Mouse (Mus musculus): ENCODE measurements around the gene Tbc1d30. TPM values are rescaled to one million over a fixed set of nuclear protein-coding genes. Genes with fewer than 3 reads are reported as not detected.
"Not testable (repeated sequence)": the region's sequence is repeated elsewhere in the genome, so short reads cannot be mapped to it uniquely, and the experiment has no call there.

The Tbc1d30 gene
- polyA plus RNA-seq, 1 experiment from 2014 or later, result 0.11 TPM

DNA sequence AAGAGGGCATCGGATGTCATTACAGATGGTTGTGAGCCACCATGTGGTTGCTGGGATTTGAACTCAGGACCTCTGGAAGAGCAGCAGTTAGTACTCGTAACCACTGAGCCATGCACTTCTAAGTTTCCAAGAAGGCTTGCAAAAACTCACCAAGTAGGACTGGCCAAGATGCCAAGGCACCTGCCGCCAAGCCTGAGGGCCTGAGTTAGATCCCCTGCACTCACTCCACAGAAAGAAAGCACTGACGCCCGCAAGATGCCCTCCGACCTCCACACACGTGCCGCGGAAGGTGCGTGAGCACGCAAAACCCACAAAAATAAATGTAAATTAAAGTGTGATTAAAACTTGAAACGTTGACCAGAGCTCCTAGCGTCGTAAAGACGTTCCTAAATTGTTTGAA lies 13.2 kb upstream of the Tbc1d30 start:
- peaks cover 43% of the 10 kb centered on the region for H3K4me1 ChIP-seq
- no peaks in the 10 kb centered on the region for H3K9me3 ChIP-seq (replicated peaks)
- H3K4me2 ChIP-seq, result peak overlapping the region; percentile 98
- peaks cover 6% of the 10 kb centered on the region; the same call in 1 of the 2 replicates for H3K36me3 ChIP-seq
- peak overlapping the region; percentile 85 for H3K9ac ChIP-seq
- ATAC-seq, result no peak
- H3K27me3 ChIP-seq (replicated peaks), result no peaks in the 10 kb centered on the region
- 25% methylated on average over 15 of the region's 15 CpGs for WGBS (ENCODE audit: insufficient replicate concordance)
- 0 out of 2 replicates have a peak overlapping the region, but pooled peaks have one; percentile 7 for H3K27ac ChIP-seq
- H3K4me3 ChIP-seq, result peak overlapping the region; percentile 89

DNA sequence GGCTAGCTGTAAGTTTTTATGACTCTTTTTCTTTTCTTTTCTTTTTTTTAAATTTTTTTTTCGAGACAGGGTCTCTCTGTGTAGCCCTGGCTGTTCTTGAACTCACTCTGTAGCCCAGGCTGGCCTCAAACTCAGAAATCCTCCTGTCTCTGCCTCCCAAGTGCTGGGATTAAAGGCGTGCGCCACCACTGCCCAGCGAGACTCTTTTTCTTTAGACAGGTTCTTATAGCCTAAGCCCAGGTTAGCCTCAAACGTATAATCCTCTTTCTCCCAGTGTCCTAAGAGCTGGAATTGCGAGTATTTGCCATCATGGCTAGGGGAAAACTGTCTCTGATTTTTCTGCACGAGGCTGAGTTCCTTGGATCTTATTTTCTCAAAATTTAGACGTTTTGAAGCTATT lies 12.1 kb upstream of the Tbc1d30 start:
- ATAC-seq, result no peak
- no peak overlapping the region for H3K9ac ChIP-seq
- no peak overlapping the region for H3K4me2 ChIP-seq
- 0 out of 2 replicates have a peak, but pooled peaks cover 6% of the 10 kb centered on the region for H3K27me3 ChIP-seq (replicated peaks)
- no peak overlapping the region for H3K27ac ChIP-seq
- 71% methylated on average over 8 of the region's 8 CpGs for WGBS (ENCODE audit: insufficient replicate concordance)
- H3K4me1 ChIP-seq, result peaks cover 33% of the 10 kb centered on the region
- H3K36me3 ChIP-seq, result peaks cover 6% of the 10 kb centered on the region; the same call in 1 of the 2 replicates
- H3K9me3 ChIP-seq (replicated peaks), result no peaks in the 10 kb centered on the region
- H3K4me3 ChIP-seq, result no peak overlapping the region

DNA sequence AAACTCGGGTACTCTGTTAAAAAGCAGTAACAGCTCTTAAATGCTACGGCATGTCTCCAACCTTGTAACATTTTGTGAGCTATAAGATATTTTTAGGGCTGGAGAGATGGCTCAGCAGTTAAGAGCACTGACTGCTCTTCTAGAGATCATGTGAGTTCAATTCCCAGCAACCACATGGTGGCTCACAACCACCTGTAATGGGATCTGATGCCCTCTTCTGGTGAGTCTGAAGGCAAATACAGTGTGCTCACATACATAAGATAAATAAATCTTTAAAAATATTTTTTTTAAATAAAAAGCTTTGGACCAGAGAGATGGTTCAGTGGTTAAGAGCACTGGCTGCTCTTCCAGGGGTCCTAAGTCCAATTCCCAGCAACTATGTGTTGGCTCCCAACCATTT lies 9.3 kb upstream of the Tbc1d30 start:
- Histone ChIP-seq H3K4me1 (peaks cover 10% of the 10 kb centered on the region), H3K27me3 (replicated peaks) (0 out of 2 replicates have a peak, but pooled peaks cover 6% of the 10 kb centered on the region), H3K27ac (no peak overlapping the region), H3K4me3 (no peak overlapping the region), H3K4me2 (no peak overlapping the region), H3K9ac (no peak overlapping the region), H3K9me3 (replicated peaks) (no peaks in the 10 kb centered on the region), H3K36me3 (no peaks in the 10 kb centered on the region)
- ATAC-seq, result no peak
- 65% methylated on average over 2 of the region's 2 CpGs for WGBS (ENCODE audit: insufficient replicate concordance)

DNA sequence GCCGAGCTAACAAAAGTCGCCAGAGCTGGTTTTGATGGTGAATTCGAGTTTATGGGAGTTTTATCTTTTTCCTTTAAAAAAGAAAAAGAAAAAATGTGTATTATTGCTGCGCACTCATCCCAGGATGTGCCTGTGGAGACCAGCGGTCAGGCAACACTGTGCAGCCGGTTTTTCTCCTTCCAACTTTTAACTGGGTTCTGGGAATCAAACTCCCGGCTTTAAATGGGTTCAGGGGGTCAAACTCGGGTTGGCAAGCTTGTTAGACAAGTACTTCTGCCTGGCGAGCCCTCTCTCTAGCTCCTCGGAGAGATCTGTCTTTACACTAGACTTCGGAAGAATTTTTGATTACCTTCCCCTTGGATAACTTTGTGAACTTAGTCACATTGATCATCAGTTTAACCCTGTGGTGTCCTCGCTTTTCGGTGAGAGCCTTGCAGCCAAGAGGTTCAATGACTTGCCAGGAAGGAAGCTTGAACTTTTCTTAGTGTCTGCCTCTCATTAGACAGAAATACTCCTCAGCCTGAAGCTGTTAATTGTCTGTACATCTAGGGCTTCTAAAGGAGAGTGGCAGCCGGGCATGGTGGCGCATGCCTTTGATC lies 713 bp upstream of the Tbc1d30 start:
- Histone ChIP-seq H3K27me3 (replicated peaks) (peaks cover 49% of the 10 kb centered on the region), H3K36me3 (no peaks in the 10 kb centered on the region), H3K4me3 (peak overlapping the region; percentile 59), H3K27ac (no peak overlapping the region), H3K9ac (no peak overlapping the region), H3K4me1 (peaks cover 14% of the 10 kb centered on the region), H3K9me3 (replicated peaks) (no peaks in the 10 kb centered on the region), H3K4me2 (peak overlapping the region; percentile 83)
- no peak for ATAC-seq
- 28% methylated on average over 15 of the region's 15 CpGs for WGBS (ENCODE audit: insufficient replicate concordance)

DNA sequence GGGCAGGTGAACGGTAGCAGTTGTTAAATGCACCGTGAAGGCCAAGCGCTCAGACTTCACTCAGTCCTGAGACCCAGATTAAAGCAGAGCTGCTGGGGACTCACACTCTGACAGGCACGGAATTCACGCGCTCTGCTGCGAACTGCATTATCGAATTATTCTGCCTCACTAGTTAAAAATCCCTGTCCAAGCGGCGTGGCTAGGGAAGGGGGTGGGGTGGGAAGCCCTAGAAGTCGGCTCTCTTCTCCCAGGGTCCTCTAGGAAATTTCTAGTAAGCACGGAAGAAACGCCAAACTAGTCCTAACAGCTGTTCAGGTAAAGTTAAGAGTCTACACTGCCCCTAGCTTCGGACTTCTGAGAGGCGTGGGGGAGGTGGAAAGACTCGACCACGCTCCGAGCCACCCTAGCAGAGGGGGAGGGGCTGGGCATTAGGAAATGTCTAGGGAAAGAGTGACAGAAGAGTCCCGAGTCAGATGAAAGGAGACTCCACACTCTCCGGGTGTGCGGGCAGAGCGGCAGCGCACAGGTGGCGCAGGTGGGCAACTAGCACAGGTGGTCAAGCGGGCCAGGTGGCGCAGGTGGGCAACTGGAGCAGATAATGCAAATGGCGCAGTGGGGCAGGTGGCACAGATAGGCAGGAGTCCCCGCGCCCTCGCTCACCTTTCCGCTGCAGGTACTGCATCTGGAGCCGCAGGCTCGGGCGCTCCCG lies 567 bp downstream of the Tbc1d30 start:
- Histone ChIP-seq H3K27ac (no peak overlapping the region), H3K9ac (peak overlapping the region; percentile 46; the same call in 1 of the 2 replicates), H3K9me3 (replicated peaks) (no peaks in the 10 kb centered on the region), H3K4me1 (peaks cover 14% of the 10 kb centered on the region), H3K27me3 (replicated peaks) (peaks cover 49% of the 10 kb centered on the region), H3K4me2 (peak overlapping the region; percentile 83), H3K4me3 (peak overlapping the region; percentile 59), H3K36me3 (no peaks in the 10 kb centered on the region)
- peak; percentile 32; the same call in 1 of the 2 replicates for ATAC-seq
- WGBS (ENCODE audit: insufficient replicate concordance), result 3% methylated on average over 35 of the region's 35 CpGs

DNA sequence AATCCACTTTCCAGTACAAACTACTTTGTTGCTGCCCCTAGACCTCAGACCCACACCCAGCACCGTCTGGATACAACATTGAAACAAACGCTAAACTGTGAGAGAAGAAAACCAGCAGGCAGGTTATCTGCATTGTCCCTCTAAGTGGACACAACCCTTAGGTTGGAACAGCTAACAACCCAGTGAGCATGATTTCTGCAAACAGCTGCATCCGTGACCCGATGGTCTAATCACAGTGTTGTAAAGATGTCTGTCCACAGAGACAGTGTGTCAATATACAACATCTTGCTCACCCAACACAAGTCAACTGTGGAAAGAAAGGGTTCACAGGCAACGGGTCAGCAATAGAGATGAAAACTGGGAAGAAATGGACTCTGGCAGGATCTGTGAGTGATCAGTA lies 1.8 kb downstream of the Tbc1d30 start:
- Histone ChIP-seq H3K27me3 (replicated peaks) (peaks cover 52% of the 10 kb centered on the region), H3K9ac (no peak overlapping the region), H3K4me3 (no peak overlapping the region), H3K4me2 (no peak overlapping the region), H3K9me3 (replicated peaks) (no peaks in the 10 kb centered on the region), H3K4me1 (peaks cover 14% of the 10 kb centered on the region), H3K27ac (no peak overlapping the region), H3K36me3 (no peaks in the 10 kb centered on the region)
- WGBS (ENCODE audit: insufficient replicate concordance), result 47% methylated on average over 5 of the region's 5 CpGs
- ATAC-seq, result no peak

DNA sequence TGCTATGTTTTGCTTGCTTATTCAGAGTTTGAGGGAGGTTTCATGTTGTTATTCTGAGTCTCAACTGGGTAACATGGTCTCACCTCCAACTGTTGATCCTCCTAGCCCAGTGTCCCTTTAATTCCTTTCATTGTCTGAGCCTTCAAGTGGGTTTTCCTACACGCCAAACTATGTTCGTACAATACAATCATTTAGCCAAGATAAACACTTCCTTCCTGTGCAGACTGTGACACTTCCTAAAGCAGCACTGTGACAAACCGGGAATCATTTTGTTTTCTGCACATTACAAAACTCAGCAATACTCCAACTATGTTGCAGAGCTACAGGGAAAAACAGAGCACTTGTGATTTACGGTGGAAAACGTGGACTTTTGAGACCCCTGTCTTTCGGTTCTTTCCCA lies 7.2 kb downstream of the Tbc1d30 start:
- ATAC-seq, result no peak
- no peaks in the 10 kb centered on the region for H3K9me3 ChIP-seq (replicated peaks)
- no peak overlapping the region for H3K27ac ChIP-seq
- peaks cover 9% of the 10 kb centered on the region for H3K27me3 ChIP-seq (replicated peaks)
- H3K4me2 ChIP-seq, result no peak overlapping the region
- H3K4me1 ChIP-seq, result no peaks in the 10 kb centered on the region
- no peak overlapping the region for H3K9ac ChIP-seq
- WGBS (ENCODE audit: insufficient replicate concordance), result 39% methylated on average over 6 of the region's 6 CpGs
- no peaks in the 10 kb centered on the region for H3K36me3 ChIP-seq
- H3K4me3 ChIP-seq, result no peak overlapping the region

DNA sequence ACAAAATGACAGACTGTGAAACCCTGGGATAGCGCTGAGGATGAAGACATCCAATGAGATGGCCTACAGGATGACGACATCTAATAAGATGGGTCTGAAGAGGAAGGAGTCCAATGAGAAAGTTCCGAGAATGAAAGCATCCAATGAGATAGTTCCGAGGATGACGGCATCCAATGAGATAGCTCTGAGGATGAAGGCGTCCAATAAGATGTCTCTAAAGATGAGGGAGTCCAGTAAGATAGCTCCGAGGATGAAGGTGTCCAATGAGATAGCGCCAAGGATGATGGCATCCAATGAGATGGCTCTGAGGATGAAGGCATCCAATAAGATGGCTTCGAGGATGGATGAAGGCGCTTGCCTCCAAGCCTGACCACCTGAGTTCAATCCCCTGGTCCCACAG lies 8.8 kb downstream of the Tbc1d30 start:
- WGBS (ENCODE audit: insufficient replicate concordance), result 86% methylated on average over 10 of the region's 10 CpGs
- no peak overlapping the region for H3K4me3 ChIP-seq
- H3K36me3 ChIP-seq, result no peaks in the 10 kb centered on the region
- H3K9me3 ChIP-seq (replicated peaks), result no peaks in the 10 kb centered on the region
- no peak for ATAC-seq
- H3K4me2 ChIP-seq, result no peak overlapping the region
- no peaks in the 10 kb centered on the region for H3K4me1 ChIP-seq
- H3K9ac ChIP-seq, result no peak overlapping the region
- no peak overlapping the region for H3K27ac ChIP-seq
- H3K27me3 ChIP-seq (replicated peaks), result 0 out of 2 replicates have a peak, but pooled peaks cover 7% of the 10 kb centered on the region

DNA sequence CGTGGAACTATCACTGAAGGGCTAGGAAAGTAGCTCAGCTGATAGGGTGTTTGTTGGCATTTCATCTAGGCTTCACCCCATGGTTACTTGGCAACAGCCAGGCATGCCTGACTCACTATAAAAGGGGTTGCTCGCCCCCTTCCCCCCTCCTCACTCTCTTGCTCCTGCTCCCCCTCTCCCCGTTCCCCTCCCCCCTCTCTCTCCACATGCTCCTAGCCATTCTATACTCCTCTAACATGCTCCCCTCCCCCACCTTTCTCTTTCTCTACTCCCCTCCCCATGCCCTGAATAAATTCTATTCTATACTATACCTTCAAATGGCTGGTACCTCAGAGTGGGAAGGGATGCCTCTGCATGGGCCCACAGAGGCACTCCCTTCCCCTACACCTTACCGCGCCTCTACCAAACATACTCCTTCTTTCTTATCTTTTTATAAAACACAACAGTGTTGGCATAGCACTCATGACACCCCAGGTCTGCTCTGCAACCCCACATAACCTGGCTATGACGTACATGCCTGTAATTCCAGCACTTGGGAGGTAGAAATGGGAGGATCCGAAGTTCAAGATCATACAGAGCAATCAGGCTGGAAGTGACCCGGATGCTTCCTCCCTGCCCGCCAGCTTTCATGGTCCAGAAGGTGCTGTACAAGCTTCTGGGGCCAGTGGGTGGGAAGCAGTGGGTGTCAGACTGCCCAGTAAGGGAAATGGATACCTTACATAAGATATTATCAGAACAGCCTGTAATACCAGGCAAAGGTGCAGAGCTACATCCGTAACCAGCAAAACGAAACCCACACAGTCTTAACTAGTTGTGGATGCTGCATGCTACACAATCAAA lies 10.1 kb downstream of the Tbc1d30 start:
- no peaks in the 10 kb centered on the region for H3K9me3 ChIP-seq (replicated peaks)
- H3K9ac ChIP-seq, result no peak overlapping the region
- no peaks in the 10 kb centered on the region for H3K4me1 ChIP-seq
- no peak for ATAC-seq
- 73% methylated on average over 10 of the region's 11 CpGs for WGBS (ENCODE audit: insufficient replicate concordance)
- 0 out of 2 replicates have a peak, but pooled peaks cover 3% of the 10 kb centered on the region for H3K27me3 ChIP-seq (replicated peaks)
- no peaks in the 10 kb centered on the region for H3K36me3 ChIP-seq
- no peak overlapping the region for H3K27ac ChIP-seq
- no peak overlapping the region for H3K4me3 ChIP-seq
- H3K4me2 ChIP-seq, result no peak overlapping the region

DNA sequence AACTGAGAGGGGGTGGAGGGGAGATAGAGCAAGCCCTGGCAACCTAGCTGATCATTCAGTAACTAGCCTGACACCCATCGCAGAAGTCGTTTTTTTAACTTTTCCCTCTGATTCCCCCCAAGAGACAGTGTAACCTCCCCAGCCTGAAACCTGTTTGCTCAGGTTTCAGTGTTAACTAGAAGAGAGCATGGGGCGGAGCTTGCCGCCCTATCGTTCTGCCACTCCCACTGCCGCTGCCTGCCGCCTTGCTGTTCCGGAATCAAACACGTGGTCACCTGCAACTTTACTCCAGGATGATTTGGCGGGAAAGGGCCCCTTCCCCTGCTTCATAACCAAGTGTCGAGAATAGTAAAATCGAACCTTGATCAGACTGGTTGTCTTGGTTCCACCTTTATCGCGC lies 14.5 kb downstream of the Tbc1d30 start:
- 52% methylated on average over 14 of the region's 14 CpGs for WGBS (ENCODE audit: insufficient replicate concordance)
- H3K4me2 ChIP-seq, result peak overlapping the region; percentile 22; the same call in 1 of the 2 replicates
- not testable (repeated sequence) for H3K4me3 ChIP-seq; ATAC-seq; H3K9me3 ChIP-seq (replicated peaks); H3K27ac ChIP-seq; H3K4me1 ChIP-seq; H3K27me3 ChIP-seq (replicated peaks); H3K36me3 ChIP-seq; H3K9ac ChIP-seq

DNA sequence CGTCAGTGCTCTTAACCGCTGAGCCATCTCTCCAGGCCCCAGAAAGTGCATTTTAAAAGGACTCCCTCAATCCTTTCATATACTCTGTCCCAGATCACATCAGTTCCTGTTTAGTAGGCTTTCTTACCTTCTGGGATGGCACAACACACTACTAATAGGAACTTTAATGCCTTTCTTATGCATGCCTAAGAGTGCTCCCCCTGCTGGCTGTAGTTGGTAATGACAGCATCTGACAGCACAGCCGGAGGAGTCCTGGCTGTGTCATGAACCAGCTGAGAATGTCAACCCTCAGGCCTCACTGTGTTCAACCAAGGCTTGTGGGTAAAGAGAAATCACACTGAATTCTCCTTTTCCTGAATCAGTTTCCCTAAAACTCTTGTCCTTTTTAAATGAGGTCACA lies 16.5 kb downstream of the Tbc1d30 start:
- H3K4me3 ChIP-seq, result no peak overlapping the region
- H3K36me3 ChIP-seq, result no peaks in the 10 kb centered on the region
- no peak for ATAC-seq
- H3K4me2 ChIP-seq, result no peak overlapping the region
- H3K9me3 ChIP-seq (replicated peaks), result no peaks in the 10 kb centered on the region
- H3K4me1 ChIP-seq, result no peaks in the 10 kb centered on the region
- no peak overlapping the region for H3K27ac ChIP-seq
- H3K9ac ChIP-seq, result no peak overlapping the region
- WGBS (ENCODE audit: insufficient replicate concordance), result 67% methylated on average over 3 of the region's 3 CpGs
- H3K27me3 ChIP-seq (replicated peaks), result no peaks in the 10 kb centered on the region

DNA sequence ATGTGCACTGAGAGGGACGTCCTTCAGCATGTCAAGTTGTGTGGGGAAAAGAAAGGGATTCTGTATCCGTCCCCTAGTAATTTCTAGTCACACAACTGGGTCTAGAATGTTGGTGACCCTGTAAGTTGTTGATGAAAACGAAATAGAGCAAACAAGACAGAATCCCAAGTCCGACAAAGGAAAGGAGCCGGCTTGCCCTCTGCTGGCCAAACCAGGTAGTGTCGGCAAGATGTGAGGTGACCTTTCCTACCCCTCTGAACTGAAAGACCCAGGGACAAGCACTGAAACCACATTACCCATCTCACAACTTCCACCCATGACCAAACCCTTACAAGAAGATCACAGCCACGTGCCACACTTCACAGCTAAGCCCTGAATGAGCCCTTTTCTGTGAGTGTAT lies 20.1 kb downstream of the Tbc1d30 start:
- H3K9ac ChIP-seq, result no peak overlapping the region
- 0 out of 2 replicates have a peak, but pooled peaks cover 3% of the 10 kb centered on the region for H3K9me3 ChIP-seq (replicated peaks)
- no peak for ATAC-seq
- no peaks in the 10 kb centered on the region for H3K27me3 ChIP-seq (replicated peaks)
- H3K4me3 ChIP-seq, result no peak overlapping the region
- H3K4me2 ChIP-seq, result no peak overlapping the region
- no peaks in the 10 kb centered on the region for H3K4me1 ChIP-seq
- H3K36me3 ChIP-seq, result no peaks in the 10 kb centered on the region
- WGBS (ENCODE audit: insufficient replicate concordance), result 5% methylated on average over 7 of the region's 7 CpGs
- no peak overlapping the region for H3K27ac ChIP-seq

Data from liver, embryonic 12.5 days (tissue).